Comparison of ENCODE assay signal across 10 mouse cellular contexts in the genomic region with DNA sequence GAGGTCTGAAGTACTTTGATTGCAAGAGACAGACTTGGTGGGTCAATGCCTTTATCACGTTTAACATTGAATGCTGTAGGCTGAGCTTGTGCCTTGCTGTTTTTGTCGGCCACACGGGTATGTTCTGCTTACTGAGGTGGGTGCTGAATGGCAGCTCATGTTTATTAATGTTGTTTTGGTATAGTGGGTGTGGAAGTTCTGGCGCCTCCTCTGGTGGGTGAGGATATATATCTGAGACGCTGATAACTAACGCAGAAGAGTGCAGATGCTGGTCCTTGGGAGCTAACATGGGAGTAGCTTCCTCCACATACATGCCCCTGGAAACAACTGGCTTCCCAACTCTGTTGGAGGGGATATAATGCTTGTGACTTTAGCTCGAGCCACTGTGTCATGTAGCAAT. TPM values are rescaled to one million over a fixed set of nuclear protein-coding genes. Genes with fewer than 3 reads are reported as not detected.
DNase-seq lines count a peak whose midpoint lies in the region; ATAC-seq lines count a peak whose summit lies in the region.
"Had no signal": no experiment of that assay in that cellular context is flagged by ENCODE, and none has a peak within 500 bp of the region (broad histone marks: within the 10 kb centered on the region; RNA-seq: fewer than 3 reads in every experiment).

No protein-coding gene starts in this region.

- 39% methylated on average over 7 of the region's 7 CpGs for WGBS in hindbrain, embryonic 11.5 days
- WGBS in hindbrain, embryonic 13.5 days: 38% methylated on average over 7 of the region's 7 CpGs

- DNase-seq in cerebellum, adult 8-10 months: peak; percentile 5
- DNase-seq in cerebellum, adult 11 months: no peak
- DNase-seq in hindbrain, embryonic 11.5 days (ENCODE audit: low spot score): peak; percentile 43
- peak; percentile 35 for DNase-seq in testis, postnatal 10 days (ENCODE audit: low spot score)
- DNase-seq in testis, postnatal 14 days (ENCODE audit: low spot score): no peak
- no peak for DNase-seq in urinary bladder, postnatal 14 days (ENCODE audit: low spot score)

- no peaks in the 10 kb centered on the region for H3K27me3 ChIP-seq in hindbrain, embryonic 11.5 days (ENCODE audit: control insufficient read depth, insufficient read depth, low read length)
- no peaks in the 10 kb centered on the region for H3K27me3 ChIP-seq in hindbrain, embryonic 13.5 days
- H3K27me3 ChIP-seq: embryonic facial prominence, embryonic 12.5 days had no signal

- H3K4me2 ChIP-seq in hindbrain, embryonic 11.5 days (replicated peaks; ENCODE audit: low read depth, low read length): no peak overlapping the region
- no peak overlapping the region for H3K4me2 ChIP-seq in hindbrain, embryonic 13.5 days
- H3K4me2 ChIP-seq: embryonic facial prominence, embryonic 12.5 days; midbrain, embryonic 11.5 days had no signal

- peaks cover 5% of the 10 kb centered on the region for H3K4me1 ChIP-seq in hindbrain, embryonic 11.5 days (replicated peaks; ENCODE audit: control insufficient read depth, insufficient read depth, low read length)
- H3K4me1 ChIP-seq in hindbrain, embryonic 13.5 days (replicated peaks): peaks cover 32% of the 10 kb centered on the region

- no peak overlapping the region for H3K9ac ChIP-seq in hindbrain, embryonic 11.5 days (ENCODE audit: low read depth, low read length)
- no peak overlapping the region; the same call in 1 of the 2 replicates for H3K9ac ChIP-seq in hindbrain, embryonic 13.5 days
- H3K9ac ChIP-seq: embryonic facial prominence, embryonic 12.5 days had no signal

- no peak overlapping the region for H3K4me3 ChIP-seq in hindbrain, embryonic 11.5 days (ENCODE audit: low read depth, low read length)
- H3K4me3 ChIP-seq in hindbrain, embryonic 13.5 days: no peak overlapping the region
- H3K4me3 ChIP-seq: embryonic facial prominence, embryonic 12.5 days had no signal

- no peaks in the 10 kb centered on the region for H3K36me3 ChIP-seq in hindbrain, embryonic 11.5 days (ENCODE audit: control insufficient read depth, insufficient read depth, low read length)
- peaks cover 7% of the 10 kb centered on the region; the same call in 1 of the 2 replicates for H3K36me3 ChIP-seq in hindbrain, embryonic 13.5 days

- H3K27ac ChIP-seq in hindbrain, embryonic 11.5 days (ENCODE audit: low read depth, low read length): no peak overlapping the region
- H3K27ac ChIP-seq in hindbrain, embryonic 13.5 days: no peak overlapping the region
- H3K27ac ChIP-seq: embryonic facial prominence, embryonic 12.5 days had no signal

- no peak for ATAC-seq in hindbrain, embryonic 11.5 days (ENCODE audit: low FRiP score)
- ATAC-seq in hindbrain, embryonic 13.5 days (ENCODE audit: low FRiP score): no peak
- ATAC-seq in activated CD4-positive, CD25-positive, alpha-beta regulatory T cell, adult 4 months: no peak

- H3K9me3 ChIP-seq in hindbrain, embryonic 11.5 days (ENCODE audit: control insufficient read depth, low read length): no peaks in the 10 kb centered on the region
- H3K9me3 ChIP-seq in hindbrain, embryonic 13.5 days: no peaks in the 10 kb centered on the region
- H3K9me3 ChIP-seq: embryonic facial prominence, embryonic 12.5 days had no signal

RNA-seq across cellular contexts. Expression of a gene that starts 7.0 kb away (rescaled TPM):
- 1.9 and 2.0 TPM in 2 replicates for polyA plus RNA-seq in hindbrain, embryonic 11.5 days (2014; fragmentation: Nextera tagmentation; extraction: Ambion mirVana)
- 3.5 and 4.2 TPM in 2 replicates for polyA plus RNA-seq in hindbrain, embryonic 13.5 days (2015; fragmentation: Nextera tagmentation; extraction: Ambion mirVana)
- 1 to 10 TPM in 1 of 2 experiments, not detected in 1; 1.1 TPM for polyA plus RNA-seq in activated CD4-positive, CD25-positive, alpha-beta regulatory T cell, adult 4 months (2017; shearing (Covaris generic))

RNA-seq across cellular contexts. Expression of a gene that starts 7.2 kb away (rescaled TPM):
- 0.60 and 1.7 TPM in 2 replicates for polyA plus RNA-seq in hindbrain, embryonic 11.5 days (2014; fragmentation: Nextera tagmentation; extraction: Ambion mirVana)
- polyA plus RNA-seq in hindbrain, embryonic 13.5 days (2015; fragmentation: Nextera tagmentation; extraction: Ambion mirVana): 1.6 and 1.7 TPM in 2 replicates
- polyA plus RNA-seq in activated CD4-positive, CD25-positive, alpha-beta regulatory T cell, adult 4 months (2017; shearing (Covaris generic)): 1 to 10 TPM; 2.0 to 4.1 TPM

RNA-seq across cellular contexts. Expression of a gene that starts 7.5 kb away (rescaled TPM):
- 44.2 and 62.3 TPM in 2 replicates for polyA plus RNA-seq in hindbrain, embryonic 11.5 days (2014; fragmentation: Nextera tagmentation; extraction: Ambion mirVana)
- polyA plus RNA-seq in hindbrain, embryonic 13.5 days (2015; fragmentation: Nextera tagmentation; extraction: Ambion mirVana): 47.6 and 47.9 TPM in 2 replicates
- 10 to 100 TPM; 32.1 to 47.7 TPM for polyA plus RNA-seq in activated CD4-positive, CD25-positive, alpha-beta regulatory T cell, adult 4 months (2017; shearing (Covaris generic))

RNA-seq across cellular contexts. Expression of a gene that starts 25.4 kb away (rescaled TPM):
- polyA plus RNA-seq in hindbrain, embryonic 11.5 days (2014; fragmentation: Nextera tagmentation; extraction: Ambion mirVana): 31.7 and 38.0 TPM in 2 replicates
- polyA plus RNA-seq in hindbrain, embryonic 13.5 days (2015; fragmentation: Nextera tagmentation; extraction: Ambion mirVana): 86.8 and 93.7 TPM in 2 replicates
- 1 to 10 TPM; 3.0 to 4.7 TPM for polyA plus RNA-seq in activated CD4-positive, CD25-positive, alpha-beta regulatory T cell, adult 4 months (2017; shearing (Covaris generic))

RNA-seq across cellular contexts. Expression of a gene that starts 25.5 kb away (rescaled TPM):
- polyA plus RNA-seq in hindbrain, embryonic 11.5 days (2014; fragmentation: Nextera tagmentation; extraction: Ambion mirVana): 60.9 and 65.5 TPM in 2 replicates
- 108 and 112 TPM in 2 replicates for polyA plus RNA-seq in hindbrain, embryonic 13.5 days (2015; fragmentation: Nextera tagmentation; extraction: Ambion mirVana)
- 10 to 100 TPM; 41.0 to 63.7 TPM for polyA plus RNA-seq in activated CD4-positive, CD25-positive, alpha-beta regulatory T cell, adult 4 months (2017; shearing (Covaris generic))

Comparison
In these comparisons a context has a peak if more than half of its experiments do, and no peak if none do; other contexts are left out.
1. DNase-seq: peak in cerebellum, adult 8-10 months (single experiment), hindbrain, embryonic 11.5 days (single experiment) and testis, postnatal 10 days (single experiment); none in cerebellum, adult 11 months (single experiment), testis, postnatal 14 days (single experiment) and urinary bladder, postnatal 14 days (single experiment).